Mouse (Mus musculus): ENCODE measurements at regions not wholly inside any gene's neighbourhood (a gene's known extent, or its start where the extent isn't known, plus 50 kb on each side); places are given as distances from the start of the nearest gene placed in this dataset.
A peak's percentile ranks its signal among the peaks of the same experiment; 100 is the strongest.
"Not testable (repeated sequence)": the region's sequence is repeated elsewhere in the genome, so short reads cannot be mapped to it uniquely, and the experiment has no call there.

DNA sequence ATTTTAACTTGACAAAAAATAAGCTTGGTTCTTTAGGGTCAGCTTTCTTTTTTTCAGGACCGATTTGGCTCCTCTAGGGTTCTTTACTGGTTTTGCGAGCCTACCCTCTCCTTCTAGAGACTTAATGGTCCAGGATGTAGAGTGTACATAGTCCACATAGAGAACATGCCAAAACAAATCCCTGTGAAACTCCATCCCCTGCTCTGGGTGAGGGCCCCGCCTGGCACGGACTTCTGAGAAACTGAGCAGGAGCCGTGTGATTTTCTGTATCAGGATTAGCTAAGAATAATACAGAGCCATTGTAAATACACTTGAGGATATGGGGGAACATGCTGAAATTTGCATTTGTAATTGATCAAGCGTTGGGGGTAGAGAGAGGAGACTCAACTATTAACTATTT is 118.2 kb upstream of the Teddm2 start:
- DNase-seq, result no peak

DNA sequence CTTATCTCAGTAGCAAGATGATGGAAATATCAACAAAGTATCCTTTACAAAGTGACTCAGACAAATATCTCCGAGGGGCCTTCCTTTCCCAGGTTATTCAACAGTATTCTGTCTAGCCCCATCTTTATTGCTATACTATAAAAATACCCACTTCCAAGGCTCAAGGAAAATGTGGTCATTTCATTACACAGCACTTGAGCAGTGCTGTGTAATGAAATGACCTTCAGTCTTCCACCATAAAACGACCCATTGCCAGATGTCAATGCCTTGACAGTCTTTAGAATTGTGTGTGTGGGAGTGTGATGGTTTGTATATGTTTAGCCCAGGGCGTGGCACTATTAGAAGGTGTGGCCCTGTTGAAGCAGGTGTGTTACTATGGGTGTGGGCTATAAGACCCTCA is 124.3 kb upstream of the Teddm2 start:
- no peak for DNase-seq

DNA sequence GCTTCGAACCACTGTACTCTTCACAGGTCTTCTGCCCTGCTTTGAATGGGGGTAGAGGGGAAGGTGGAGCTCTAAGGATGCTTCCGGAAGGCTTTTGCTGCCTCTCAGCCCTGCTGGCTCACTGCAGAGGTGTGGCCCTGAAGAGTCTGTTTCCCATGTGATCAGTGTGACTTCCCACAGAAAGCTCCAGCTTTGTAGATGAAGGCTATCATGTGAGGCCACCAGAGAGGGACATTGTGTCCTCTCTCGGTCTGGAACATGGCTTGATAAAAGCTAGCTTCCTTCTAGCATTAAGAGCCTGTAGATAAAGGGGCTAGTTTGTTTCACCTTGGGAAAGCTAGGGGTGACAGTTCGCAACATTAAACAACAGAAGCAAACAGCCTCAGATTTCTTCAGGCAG is 127.3 kb upstream of the Teddm2 start:
- no peak for DNase-seq

DNA sequence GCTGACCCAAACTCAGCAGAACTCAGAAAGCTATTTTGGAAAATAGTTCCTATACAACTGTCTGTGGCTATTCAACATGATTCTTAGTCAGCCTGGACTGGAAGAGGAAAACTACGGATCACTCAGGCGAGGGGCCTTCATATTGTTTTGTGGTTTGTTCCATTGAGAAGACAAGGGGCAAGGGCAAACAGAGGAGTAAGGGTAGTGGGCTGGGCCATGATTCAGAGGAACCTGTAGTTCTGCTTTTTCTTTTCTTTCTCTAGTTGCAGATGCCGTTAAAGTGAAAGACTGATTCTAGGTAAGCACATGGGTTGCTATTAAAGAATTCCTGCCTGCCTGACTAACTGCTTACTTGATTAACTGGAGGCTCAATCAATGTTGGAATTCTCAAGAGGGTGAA is 129.8 kb upstream of the Teddm2 start:
- no peak for DNase-seq

DNA sequence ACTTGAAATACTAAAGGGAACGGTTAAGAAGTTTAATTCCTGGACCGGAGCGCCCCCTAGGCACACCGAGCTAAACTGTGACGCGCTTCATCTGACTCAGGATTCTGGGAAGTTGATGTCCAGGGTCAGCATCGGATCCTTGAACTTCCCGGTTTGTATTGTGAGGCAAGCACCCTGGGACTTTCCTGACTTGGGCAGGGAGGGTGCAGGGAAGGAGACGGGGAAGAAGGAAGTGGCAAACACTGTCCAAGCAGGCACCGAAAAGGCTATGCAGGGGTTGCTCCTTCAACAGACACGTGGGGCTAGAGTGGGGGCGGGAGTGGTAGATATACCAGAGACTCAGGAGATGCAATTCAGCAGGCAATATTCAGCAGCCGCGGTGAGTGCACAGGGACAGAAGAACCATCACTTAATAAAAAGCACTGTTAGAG is 132.7 kb upstream of the Teddm2 start:
- DNase-seq, result peak; percentile 67 to 72

DNA sequence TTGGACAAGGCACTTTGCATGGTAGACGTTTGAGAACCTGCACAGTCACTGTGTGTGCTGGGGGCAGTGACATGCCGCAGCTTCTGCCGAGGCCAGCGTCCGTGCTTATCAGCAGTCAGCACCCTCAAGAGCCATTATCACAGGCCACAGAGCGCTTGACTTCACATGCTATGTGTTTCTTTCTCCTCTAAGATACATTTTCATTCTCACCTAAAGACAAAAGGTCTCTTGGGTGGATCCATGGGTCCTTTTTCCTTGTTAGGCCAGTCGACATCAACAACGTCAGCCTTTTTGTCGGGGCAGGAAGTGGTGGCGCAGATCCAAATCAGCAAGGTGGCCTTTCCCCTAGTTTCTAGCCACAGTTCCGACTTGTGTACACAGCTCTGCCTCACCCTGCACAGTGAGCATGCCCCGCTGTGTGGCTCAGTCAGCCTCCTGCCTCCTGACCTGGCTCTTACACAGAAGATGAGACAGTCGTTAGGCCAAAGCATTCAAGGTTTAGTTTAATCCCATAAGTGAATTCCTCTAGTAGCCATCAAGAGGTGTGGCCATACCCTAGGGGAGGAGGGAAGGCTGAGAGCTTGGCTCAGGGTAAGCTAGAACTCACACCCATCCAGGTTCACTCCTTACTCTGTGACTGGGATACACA is 134.1 kb upstream of the Teddm2 start:
- peak; percentile 5 to 15 for DNase-seq

DNA sequence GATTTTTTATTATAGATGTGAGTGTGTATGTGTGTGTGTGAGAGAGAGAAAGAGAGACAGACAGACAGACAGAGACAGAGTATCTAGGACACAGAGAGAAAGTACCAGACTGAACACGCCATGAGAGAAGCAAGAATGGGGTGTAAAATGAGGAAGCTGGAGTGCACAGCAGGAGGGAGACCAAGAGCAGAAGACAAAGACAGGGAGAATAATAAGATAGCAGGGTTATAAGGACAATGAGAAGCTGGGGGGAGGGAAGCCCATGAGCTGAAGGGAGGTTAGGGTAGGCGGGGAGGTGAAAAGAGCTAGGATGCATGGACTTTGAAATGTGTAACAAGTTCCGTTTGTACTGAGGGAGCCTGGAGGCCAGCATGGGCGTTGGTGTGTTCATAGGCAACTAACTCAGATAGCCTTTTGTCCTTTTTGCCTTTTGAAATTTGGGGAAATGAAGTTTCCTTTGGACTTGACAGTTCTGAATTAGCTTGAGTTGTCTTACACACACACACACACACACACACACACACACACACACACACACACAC is 136.8 kb upstream of the Teddm2 start:
- no peak for DNase-seq

DNA sequence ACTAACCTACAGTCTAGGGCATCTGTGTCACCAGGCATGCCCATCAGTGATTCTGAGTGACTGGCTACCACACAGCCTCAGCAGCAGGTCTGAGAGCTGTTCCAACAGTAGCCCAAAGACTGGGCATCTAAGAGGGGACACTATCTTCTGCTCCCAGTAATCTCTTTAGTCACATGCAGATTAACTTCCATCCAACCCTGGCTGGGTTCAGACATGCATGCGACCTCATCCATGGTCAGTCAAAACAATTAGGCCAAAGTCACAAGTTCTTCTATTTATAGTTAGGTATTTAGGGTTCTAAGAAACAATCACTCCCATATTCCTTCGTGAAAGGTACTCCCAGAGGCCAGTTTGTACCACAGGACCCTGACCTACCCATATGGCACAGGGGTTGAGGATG is 138.2 kb upstream of the Teddm2 start:
- no peak for DNase-seq

DNA sequence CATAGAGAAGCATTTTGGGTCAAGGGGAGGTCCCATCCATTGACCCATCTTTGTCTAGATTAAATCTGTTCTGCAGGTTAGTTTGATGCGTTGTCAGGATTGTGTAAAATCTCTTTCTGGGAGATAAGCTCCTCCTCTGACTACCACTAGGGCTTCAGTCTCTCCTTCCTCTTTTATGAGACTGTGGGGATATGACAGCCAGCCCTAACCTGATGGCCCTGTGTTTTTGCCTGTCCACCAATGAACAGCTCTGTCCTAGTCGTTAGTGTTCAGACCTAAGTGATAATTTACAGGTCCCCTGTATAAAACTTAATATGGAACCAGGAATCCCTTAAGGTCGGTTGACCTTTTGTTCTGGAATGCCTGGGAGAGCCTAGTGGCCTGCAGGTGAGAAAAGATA is 140.9 kb upstream of the Teddm2 start:
- DNase-seq, result no peak

DNA sequence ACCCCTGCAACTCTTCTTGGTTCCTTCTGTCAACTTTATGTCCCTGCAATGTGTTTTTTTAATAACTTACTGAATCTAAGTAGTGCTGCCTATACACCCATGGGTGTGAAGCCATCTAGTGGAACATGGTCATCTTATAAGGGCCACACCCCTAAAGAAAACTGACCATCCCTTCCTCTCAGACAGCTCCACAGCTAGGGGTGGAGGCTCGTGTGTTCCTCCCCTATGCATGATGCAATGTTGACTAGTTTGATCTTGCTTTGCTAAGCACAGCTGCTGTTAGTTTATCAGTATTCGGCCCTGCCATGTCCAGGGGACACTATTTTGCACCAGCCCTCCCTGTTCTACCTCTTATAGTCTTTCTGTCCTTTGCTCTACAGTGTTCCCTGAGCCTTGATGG is 142.9 kb upstream of the Teddm2 start:
- DNase-seq, result no peak

DNA sequence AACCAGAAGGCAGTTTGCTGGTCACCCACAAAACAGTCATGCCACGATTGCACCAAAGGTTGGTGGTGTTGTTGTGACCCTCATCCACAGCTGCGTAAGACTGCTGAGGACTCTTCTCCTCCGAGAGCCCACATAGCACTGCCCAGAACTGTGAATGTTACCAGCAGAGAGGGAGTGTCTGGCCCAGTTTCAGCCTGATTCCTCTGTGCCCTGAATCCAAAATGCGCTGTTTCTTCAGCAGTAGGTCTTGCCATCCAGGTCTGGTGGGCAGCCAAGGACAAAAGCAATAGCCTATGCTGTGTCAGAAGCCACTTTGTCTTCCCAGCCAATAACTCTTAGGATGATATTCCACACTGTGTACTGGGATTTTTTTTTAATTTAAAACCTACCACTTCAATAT is 144.7 kb upstream of the Teddm2 start:
- DNase-seq, result peak; percentile 32 to 55

DNA sequence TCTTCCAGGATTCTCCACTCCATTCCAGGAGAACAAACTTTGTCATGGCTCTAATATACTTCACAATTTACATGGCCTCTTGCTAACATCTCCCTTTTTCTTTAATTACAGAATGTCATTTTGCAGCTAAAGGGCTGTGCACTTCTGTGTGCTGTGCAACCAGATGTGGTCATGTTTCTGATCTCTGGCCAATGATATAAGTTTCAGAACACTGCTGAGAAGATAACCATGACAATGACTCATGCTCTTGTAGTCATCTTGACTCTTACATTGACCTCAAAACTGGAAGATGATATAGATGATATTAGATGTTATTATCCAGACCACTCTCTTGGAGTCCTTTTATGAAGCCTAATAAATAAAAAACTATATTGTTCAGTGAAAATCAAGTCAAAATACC is 145.9 kb upstream of the Teddm2 start:
- no peak for DNase-seq

DNA sequence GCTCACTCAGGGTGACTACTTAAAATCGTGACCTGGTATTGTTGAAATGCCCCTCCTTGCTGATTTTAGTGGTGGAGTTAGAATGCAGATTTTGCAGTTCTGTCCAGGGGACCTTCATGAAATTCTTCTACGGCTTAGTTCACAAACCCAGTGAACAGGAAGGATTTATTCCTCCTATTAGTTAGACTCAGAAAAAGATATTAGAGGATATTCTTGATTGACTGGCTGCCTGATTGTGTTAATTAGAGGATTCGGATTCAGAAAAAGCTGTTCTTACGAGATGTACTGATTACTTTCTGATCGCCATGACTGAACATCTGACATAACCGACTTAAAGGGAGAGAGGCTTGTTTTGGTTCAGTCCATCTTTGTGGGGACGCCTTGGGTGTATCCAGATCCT is 147.3 kb upstream of the Zfp648 start:
- DNase-seq, result no peak

DNA sequence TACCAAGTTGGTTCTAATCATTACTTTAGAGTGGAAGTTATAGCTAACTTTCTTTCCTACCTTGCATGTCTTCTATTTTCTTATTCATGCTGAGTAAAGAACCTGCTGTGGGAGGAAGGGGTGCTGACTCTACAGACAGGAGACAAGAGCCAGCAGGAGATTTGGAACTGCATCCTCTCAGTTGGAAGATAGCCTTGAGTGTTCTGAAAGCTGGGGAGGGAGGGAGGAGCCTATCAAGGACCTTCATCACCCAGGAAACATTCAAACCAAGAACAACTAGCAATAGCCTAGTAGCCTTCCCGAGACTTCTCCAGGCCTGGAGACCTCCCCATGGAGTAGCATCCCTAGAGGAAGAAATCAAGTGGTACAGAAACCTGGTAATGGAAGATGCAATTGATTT is 146.1 kb upstream of the Zfp648 start:
- no peak for DNase-seq

DNA sequence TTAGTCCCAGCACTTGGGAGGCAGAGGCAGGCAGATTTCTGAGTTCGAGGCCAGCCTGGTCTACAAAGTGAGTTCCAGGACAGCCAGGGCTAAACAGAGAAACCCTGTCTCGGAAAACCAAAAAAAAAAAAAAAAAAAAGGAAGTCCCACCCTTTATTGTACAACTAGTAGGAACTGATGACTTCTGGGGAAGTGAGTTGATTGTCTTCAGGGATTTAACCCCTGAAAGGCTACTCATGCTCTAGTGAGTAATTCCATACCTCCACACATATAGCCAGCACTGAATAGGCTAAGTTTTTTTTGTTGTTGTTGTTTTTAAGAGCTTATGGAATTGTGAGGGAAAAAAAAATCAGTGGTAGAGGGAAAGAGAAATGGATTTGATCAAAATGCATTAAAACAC is 139.6 kb upstream of the Zfp648 start:
- not testable (repeated sequence) for DNase-seq

DNA sequence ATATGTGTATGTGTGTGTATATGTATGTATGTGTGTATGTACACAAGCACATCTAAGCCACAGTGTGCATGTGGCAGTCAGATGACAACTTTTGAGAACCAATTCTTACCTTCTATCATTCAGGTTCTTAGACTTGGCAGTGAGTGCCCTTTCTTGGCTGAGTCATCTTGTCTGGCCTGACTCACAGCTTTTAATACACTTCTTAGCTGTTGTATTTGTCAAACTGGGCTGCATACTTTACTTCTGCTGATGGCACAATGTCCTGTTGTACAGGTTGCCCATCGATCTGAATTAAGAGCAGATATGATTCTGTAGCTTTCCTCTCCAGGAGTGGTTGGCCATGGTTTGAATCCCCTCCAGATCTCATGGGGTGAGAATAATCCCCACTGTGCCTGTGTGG is 139.1 kb upstream of the Zfp648 start:
- no peak for DNase-seq

DNA sequence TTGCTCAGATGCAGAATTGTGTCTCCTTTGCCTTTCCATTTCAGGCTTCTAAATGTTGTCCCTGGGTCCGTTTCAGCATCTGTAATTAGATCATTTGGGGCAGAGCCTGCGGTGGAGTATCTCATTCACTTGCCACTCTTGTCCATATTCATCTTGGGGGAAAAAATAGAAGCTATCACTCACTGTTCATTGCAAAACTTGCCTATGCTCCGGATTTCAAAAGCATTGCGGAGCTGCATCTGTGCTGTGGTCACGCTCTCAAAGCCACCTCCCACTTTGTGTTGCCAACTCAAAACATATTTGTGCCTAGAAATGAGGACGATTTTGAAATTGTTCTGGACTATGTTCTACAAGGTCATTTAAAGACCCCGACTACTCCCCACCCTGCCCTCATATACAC is 138.3 kb upstream of the Zfp648 start:
- DNase-seq, result no peak

DNA sequence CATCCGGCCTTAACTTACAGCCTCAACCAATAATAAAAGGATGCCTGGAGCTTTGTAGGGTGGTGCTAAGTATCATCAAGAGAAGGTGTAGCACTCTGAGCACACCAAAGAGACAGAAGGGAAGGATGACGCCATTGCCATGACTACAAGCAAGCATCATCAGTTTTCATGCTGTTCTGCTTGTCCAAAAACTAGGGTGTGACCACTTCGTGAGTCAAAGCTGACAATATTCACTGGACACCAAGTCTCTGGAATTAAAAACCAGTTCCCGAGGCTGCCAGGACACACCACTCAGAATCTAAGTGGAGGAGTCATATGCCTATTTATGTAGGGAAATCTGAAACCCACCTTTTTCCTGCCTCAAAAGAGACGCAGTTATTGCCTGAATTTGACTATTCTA is 136.4 kb upstream of the Zfp648 start:
- DNase-seq, result no peak

DNA sequence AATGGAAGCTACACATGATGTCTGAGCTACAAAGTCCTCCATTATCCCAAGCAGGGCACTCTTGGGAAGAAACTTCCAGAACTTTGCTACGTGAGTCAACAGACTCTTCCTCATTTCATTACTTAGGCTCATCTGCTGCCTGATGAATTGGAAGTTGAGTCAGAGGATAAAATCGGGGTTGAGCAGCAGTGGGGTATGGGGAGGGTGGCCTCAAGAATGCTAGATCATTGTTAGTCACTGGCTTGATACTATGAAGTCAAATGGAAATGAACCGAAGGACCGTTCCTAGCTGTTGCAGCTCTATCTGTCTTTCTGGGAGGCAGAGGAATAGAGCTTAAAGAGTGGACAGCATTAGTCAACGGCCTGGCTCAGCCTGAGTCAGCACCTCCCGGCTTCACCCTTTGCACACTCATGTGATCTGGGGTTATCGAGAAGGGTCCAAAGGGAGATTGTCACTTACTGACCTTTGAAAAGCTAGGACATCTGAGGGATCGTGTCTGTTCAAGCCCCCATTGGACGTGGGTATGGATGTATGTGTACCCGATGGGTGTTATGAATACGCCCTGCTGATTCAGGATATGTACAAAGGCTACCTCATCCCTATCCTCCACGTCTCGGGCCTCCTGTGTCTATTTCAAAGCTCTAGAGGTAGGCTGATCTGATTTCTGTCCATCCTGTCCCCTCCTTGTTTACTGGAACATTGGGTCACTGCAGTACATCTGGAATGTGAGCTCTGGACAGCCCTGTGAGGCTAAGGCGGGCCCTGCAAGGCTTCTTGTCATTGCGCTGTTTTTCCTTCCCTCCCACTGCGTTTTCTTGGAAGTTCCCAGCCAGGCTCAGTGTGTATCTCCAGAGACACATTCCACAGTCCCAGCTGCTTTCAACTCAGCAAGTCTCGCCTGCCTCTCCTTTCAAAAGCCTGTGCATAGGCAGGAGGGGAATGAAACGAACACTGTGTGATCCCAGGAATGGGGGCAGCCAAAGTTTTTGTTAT is 135.4 kb upstream of the Zfp648 start:
- peak in 1 of 2 experiments; percentile 5 for DNase-seq

DNA sequence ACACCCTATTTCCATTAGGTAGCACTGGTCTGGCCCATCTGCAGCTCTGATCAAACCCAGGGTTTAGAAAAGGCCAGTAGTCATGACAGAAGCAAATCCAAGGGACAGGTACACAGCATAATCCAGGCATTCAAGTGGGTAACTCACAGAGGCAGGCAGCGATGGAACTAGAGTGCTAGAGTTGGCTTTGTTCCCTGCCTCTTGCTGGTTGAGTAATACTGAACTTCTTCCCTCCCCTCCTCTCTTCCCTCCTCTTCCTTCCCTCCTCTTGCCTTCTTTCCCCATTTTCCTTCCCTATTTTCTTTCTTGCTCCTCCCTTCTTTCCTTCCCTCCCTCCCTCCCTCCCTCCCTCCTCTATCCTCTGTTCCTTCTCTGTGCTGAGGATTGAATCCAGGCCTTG is 133.1 kb upstream of the Zfp648 start:
- no peak for DNase-seq

DNA sequence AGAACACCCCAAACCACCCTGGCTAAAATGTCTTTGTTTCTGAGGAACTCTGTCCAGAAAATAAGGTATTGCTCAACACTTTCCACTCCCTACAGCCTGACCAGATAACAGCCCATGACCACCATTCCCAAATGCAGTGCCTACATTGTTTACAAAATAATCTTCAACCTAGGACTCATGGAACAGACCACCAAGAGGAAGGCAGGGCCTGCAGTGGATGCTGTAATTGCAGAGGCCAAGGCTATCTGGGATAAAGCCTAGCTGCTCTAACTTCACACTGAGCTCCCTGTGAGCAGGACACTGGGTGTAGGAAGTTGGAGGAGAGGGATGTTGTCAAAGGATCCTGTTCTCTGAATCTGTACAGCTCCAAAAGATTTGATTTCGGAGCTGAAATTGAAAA is 126.7 kb upstream of the Zfp648 start:
- no peak for DNase-seq

DNA sequence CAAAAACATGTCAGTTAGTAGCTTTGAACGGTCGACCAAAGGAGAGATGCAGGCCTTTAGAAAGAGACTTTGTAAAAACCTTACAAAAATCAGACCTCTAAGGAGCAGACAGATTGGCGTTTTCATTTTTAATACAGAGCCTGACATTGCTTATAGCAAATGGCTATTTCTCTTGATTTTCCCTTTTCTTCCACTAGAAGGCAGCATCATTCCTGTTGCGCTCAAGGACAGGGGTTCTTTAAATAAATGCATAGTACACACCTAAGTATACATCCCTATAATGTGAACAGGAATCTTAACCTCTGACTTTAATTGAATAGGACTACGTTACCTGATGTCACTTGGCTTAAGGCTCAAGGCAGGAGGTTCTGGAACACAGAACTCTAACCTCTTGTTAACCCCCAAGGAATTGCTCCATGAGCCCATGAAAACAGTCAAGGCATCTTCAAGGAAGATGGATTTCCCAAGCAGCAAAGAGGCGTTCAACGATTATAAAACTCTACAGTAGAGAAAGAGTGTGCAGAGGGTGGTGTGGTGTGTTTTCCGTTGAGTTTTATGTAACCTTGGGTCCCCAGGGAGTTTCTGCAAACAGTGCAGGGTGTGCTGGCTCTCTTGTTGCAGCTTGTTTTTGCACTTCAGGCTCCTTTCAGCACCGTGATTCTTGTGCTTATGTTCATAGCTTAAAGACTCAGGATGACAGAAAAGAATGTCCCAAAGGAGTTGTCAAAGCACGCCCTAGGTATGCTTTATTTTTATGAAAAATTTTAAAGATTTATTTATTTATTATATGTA is 124.1 kb upstream of the Zfp648 start:
- DNase-seq, result peak in 1 of 2 experiments; percentile 28
